Mouse (Mus musculus): ENCODE results near the gene Grm4. TPM values are rescaled to one million over a fixed set of nuclear protein-coding genes. Genes with fewer than 3 reads are reported as not detected.
"Not testable (repeated sequence)": the region's sequence is repeated elsewhere in the genome, so short reads cannot be mapped to it uniquely, and the experiment has no call there.

Gene Grm4
- polyA plus RNA-seq, 1 experiment from 2014 or later = 5.8 TPM

DNA sequence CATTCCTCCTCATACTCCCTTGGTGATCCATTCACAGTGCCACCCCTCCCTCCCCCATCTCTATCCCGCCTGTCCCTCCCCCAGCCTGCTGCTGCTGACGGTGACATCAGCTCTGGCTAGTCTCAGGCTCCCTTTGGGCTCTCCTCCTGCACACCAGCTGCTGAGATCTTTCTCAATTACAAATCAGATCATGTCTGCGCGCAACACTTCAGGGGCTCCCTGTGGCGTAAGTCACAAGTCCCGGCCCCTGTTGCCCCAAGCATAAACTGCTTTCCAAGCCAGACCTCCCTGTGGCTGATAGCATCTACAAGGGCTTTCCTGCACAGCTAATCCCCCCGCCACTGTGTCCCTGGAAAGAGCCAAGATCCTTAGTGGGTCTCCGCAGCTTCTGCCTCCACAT is 128.3 kb downstream of the Grm4 start:
- Histone ChIP-seq H3K27ac (peak overlapping the region; percentile 69; the same call in 1 of the 2 replicates), H3K36me3 (no peaks in the 10 kb centered on the region), H3K9ac (replicated peaks) (no peak overlapping the region), H3K4me3 (replicated peaks) (no peak overlapping the region), H3K9me3 (no peaks in the 10 kb centered on the region), H3K4me1 (replicated peaks) (peaks cover 57% of the 10 kb centered on the region), H3K27me3 (no peaks in the 10 kb centered on the region), H3K4me2 (replicated peaks) (no peak overlapping the region)
- WGBS = 22% methylated on average over 8 of the region's 8 CpGs
- peak; percentile 67 for ATAC-seq

DNA sequence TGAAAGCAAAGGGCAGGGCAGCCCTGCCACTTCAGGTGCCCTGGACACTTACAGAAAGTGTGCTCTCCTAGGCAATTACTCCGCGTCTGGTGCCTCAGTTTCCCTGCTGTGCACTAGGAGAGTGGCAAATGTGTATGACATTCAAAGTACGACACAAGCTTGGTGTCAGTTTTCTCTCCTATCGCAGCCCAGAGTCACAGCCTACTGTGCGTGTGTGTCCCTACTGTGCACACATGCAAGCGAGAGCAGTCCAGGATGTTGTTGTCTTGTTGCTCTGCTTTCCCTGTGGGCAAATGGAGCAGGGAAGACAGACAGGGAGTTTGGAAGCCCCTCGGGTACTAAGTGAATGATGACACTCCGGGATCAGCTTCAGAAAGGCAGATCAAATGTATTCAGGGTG is 131.2 kb downstream of the Grm4 start:
- Histone ChIP-seq H3K9ac (replicated peaks) (no peak overlapping the region), H3K9me3 (no peaks in the 10 kb centered on the region), H3K4me3 (replicated peaks) (no peak overlapping the region), H3K27me3 (no peaks in the 10 kb centered on the region), H3K27ac (peak overlapping the region; percentile 49), H3K4me1 (replicated peaks) (peaks cover 61% of the 10 kb centered on the region), H3K4me2 (replicated peaks) (no peak overlapping the region), H3K36me3 (no peaks in the 10 kb centered on the region)
- WGBS = 86% methylated on average over 8 of the region's 8 CpGs
- ATAC-seq = no peak

DNA sequence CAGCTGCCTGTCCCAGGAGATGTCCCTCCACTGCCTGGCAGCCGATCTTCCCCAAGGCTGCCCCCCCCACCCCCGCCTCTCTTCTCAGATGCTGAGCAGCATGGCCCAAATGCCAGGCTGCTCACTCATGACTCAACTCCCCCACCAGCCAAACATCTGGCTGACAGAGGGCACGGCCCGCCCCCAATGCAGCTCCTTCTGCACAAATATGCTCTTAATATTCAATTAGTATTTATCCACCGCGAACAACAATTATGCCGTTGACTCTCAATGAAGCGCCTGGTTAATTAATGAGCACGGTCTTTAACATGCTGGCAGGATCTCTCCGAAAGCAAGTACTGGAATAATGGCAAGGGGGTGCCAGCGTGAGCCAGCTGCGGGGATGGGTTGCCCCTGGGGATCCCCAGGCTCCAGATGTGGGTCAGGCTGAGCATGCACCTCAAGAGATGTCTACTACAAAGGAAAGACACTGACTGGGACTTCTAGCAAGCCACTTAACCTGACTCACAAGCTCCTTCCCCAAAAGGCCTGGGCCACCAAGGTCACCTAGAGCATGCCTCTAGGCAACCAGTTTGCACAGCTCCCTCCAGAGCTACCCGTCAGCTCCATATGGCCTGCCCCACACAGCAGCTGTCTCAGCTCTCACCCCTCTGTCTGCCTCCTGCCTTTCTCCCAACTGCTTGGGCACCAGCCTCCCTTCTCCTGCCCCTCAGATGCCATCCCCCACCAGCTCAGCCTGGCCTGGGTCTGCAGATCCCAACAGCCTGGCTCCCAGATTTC is 131.8 kb downstream of the Grm4 start:
- Histone ChIP-seq H3K27me3 (no peaks in the 10 kb centered on the region), H3K9me3 (no peaks in the 10 kb centered on the region), H3K36me3 (no peaks in the 10 kb centered on the region), H3K4me1 (replicated peaks) (peaks cover 62% of the 10 kb centered on the region), H3K27ac (peak overlapping the region; percentile 49), H3K4me3 (replicated peaks) (no peak overlapping the region), H3K4me2 (replicated peaks) (no peak overlapping the region), H3K9ac (replicated peaks) (no peak overlapping the region)
- ATAC-seq = no peak
- WGBS = 46% methylated on average over 13 of the region's 13 CpGs

DNA sequence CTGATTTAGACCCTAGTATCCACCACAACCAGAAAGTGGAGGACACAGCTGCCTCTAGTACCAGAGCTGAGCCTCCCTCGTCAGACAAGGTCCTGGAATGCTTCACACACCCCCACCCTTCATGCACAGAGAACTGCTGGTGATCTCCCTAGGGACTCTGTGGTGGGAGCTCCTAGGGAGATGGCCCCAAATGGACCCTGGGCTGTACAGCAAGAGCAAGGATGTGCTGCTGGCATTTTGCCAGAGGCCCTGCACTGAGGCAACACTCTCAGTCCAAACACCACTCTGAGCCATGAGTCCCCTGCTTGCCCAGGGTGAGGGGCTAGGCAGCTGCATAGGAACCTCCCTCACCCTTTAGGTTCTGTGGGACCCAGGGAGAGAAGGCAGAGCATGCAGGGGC is 134.8 kb downstream of the Grm4 start:
- H3K4me3 ChIP-seq (replicated peaks) = no peak overlapping the region
- H3K9me3 ChIP-seq = no peaks in the 10 kb centered on the region
- no peak overlapping the region for H3K27ac ChIP-seq
- H3K4me2 ChIP-seq (replicated peaks) = no peak overlapping the region
- 65% methylated on average over 1 of the region's 1 CpGs for WGBS
- no peak for ATAC-seq
- H3K4me1 ChIP-seq (replicated peaks) = peaks cover 38% of the 10 kb centered on the region
- no peaks in the 10 kb centered on the region for H3K36me3 ChIP-seq
- H3K27me3 ChIP-seq = no peaks in the 10 kb centered on the region
- no peak overlapping the region for H3K9ac ChIP-seq (replicated peaks)

DNA sequence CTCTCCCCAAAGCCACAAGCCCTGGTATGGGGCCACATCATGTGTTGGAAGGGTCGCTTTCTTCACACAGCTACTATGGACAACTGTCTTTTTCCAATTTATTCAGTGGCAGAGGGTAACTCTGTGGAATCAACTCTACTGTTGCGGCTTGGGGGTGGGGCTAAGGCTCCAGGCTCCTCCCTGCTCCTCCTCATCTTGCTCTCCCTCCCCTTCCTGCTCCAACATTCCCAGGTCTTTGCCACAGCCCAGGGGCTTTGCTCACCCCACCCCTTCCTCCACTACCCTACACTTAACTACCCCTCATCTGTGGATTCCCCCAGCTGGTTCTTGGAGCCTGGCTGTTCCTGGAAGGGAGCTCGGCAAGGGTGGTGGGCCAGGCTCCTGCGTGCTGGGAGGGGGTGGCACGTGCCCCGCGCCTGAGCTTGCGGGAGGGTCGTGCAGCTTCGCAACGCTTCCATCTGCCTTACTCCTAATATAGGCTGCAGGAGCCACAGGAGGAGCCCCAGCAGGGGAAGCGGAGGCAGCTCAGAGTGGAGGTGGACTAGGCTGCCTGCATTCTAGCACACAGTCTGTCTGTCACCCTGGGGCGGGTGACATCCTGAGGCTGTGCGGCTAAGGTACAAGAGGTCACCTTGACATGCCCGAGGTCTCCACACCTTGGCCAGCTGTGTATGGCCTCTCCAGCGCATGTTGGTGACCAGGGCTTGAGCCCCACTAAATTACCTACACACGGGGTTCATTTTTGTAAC is 135.5 kb downstream of the Grm4 start:
- WGBS = 44% methylated on average over 17 of the region's 17 CpGs
- no peaks in the 10 kb centered on the region for H3K9me3 ChIP-seq
- H3K36me3 ChIP-seq = no peaks in the 10 kb centered on the region
- H3K4me3 ChIP-seq (replicated peaks) = no peak overlapping the region
- H3K27me3 ChIP-seq = no peaks in the 10 kb centered on the region
- ATAC-seq = peak; percentile 45
- H3K9ac ChIP-seq (replicated peaks) = no peak overlapping the region; the same call in 1 of the 2 replicates
- peaks cover 38% of the 10 kb centered on the region for H3K4me1 ChIP-seq (replicated peaks)
- H3K27ac ChIP-seq = no peak overlapping the region
- no peak overlapping the region for H3K4me2 ChIP-seq (replicated peaks)

DNA sequence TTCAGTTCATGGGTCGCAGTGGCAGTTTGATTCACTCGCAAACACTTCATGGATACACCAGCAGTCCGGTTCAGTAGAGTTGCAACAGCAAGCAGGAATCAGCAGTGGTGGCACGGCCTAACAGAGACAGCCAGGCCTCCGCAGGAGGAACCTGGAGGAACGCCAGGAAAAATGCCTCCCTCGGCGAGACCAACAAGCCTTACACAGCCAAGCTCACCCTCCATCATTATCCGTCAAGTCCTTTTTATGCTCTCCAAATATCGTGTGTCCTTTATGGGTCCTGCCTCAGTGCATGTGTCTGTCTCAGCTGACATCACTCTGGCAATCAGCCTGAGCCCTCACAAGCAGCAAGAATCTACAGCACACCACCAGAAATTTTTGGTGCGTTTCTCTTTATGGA is 138.3 kb downstream of the Grm4 start:
- H3K27me3 ChIP-seq = no peaks in the 10 kb centered on the region
- 90% methylated on average over 11 of the region's 11 CpGs for WGBS
- H3K9me3 ChIP-seq = no peaks in the 10 kb centered on the region
- no peak for ATAC-seq
- no peak overlapping the region for H3K9ac ChIP-seq (replicated peaks)
- H3K4me1 ChIP-seq (replicated peaks) = peaks cover 28% of the 10 kb centered on the region
- H3K4me3 ChIP-seq (replicated peaks) = no peak overlapping the region
- no peak overlapping the region for H3K4me2 ChIP-seq (replicated peaks)
- H3K36me3 ChIP-seq = no peaks in the 10 kb centered on the region
- no peak overlapping the region for H3K27ac ChIP-seq

DNA sequence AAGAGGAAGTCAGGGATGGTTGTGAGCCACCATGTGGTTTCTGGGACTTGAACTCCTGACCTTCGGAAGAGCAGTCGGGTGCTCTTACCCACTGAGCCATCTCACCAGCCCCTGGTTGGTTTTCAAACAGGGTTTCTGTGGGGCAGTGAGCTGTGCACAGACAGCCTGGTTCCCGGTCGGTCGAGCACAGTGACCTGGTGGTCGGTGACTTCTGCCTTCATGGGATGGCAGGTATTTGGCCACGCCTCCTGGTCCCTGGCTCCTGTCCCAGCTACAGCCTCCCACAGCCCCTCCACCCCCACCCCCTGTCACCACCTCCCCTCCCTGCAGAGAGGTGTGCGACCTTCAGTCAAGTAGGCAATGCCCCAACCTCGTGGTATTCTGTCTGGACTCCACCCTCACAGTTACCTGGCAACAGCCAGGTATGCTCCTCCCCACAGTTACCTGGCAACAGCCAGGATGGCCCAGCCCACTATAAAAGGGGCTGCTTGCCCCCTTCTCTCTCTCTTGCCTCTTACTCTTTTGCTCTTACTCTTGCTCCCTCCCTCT is 140.2 kb downstream of the Grm4 start:
- not testable (repeated sequence) for H3K4me3 ChIP-seq (replicated peaks); H3K9ac ChIP-seq (replicated peaks); H3K27ac ChIP-seq; H3K4me2 ChIP-seq (replicated peaks); H3K9me3 ChIP-seq; H3K36me3 ChIP-seq; ATAC-seq; H3K27me3 ChIP-seq
- WGBS = 70% methylated on average over 9 of the region's 9 CpGs
- H3K4me1 ChIP-seq (replicated peaks) = peaks cover 22% of the 10 kb centered on the region

DNA sequence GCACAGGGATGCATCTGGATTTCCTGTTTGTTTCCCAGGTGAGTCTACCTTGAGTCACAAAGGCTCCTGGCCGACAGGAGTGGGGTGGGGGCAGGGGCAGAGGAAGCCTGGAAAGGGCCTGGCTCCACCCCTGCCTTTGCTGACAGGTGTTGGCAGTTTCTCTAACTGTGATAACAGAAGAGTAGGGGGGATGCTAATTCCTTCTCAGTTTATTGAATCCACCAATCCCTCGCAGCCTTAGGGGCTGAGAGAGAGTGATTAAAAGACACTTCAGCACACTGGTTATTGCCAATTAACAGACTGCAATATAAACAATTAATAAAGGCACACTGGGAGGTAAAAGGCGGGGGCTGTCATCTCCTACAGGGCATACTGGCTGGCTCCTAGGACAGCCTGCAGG is 142.2 kb downstream of the Grm4 start:
- no peaks in the 10 kb centered on the region for H3K36me3 ChIP-seq
- ATAC-seq = no peak
- no peak overlapping the region for H3K4me3 ChIP-seq (replicated peaks)
- H3K27me3 ChIP-seq = no peaks in the 10 kb centered on the region
- no peak overlapping the region for H3K4me2 ChIP-seq (replicated peaks)
- H3K27ac ChIP-seq = no peak overlapping the region
- H3K9ac ChIP-seq (replicated peaks) = no peak overlapping the region
- H3K4me1 ChIP-seq (replicated peaks) = 0 out of 2 replicates have a peak, but pooled peaks cover 9% of the 10 kb centered on the region
- WGBS = 44% methylated on average over 3 of the region's 3 CpGs
- H3K9me3 ChIP-seq = no peaks in the 10 kb centered on the region; the same call in 1 of the 2 replicates

DNA sequence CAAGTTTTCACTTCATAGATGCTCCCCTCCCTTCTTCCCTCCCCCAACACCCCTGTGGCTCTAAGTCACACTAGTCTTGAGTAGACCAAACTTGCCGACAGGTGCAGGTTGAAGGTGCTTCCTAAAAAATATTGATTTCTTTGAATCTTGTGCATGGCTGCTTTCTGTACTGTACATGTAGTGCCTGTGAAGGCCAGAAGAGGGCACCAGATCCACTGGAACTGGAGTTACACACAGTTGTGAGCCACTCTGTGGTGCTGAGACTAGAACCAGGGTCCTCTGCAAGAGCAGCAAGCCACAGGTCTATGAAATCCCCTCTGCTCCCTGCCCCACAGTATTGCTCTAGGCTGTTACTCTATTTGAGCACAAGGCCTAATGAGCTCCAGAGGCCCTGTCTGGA is 144.1 kb downstream of the Grm4 start:
- no peaks in the 10 kb centered on the region for H3K36me3 ChIP-seq
- H3K27me3 ChIP-seq = no peaks in the 10 kb centered on the region
- H3K9me3 ChIP-seq = no peaks in the 10 kb centered on the region; the same call in 1 of the 2 replicates
- peaks cover 20% of the 10 kb centered on the region for H3K4me1 ChIP-seq (replicated peaks)
- 100% methylated on average over 1 of the region's 1 CpGs for WGBS
- no peak overlapping the region for H3K4me2 ChIP-seq (replicated peaks)
- H3K9ac ChIP-seq (replicated peaks) = no peak overlapping the region
- ATAC-seq = no peak
- no peak overlapping the region for H3K4me3 ChIP-seq (replicated peaks)
- no peak overlapping the region for H3K27ac ChIP-seq

DNA sequence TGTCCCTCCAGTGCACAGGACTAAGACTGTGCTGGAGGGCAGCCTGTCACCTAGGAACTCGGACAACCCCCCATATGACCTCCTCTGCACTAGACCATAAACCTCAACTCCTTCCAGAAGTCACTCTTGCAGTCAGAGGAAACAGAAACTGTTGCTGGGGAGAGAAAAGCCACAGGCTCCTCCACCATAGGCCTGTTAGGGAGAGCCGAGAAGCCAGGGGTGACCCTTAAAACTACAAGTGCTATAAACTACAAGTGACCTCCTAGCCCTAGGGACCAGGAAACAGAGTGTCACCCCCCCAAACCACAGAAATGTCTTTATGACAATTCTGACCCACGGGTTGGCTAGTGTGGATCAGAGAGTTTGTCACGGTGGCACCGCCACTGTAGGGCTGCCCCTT is 145.7 kb downstream of the Grm4 start:
- no peak overlapping the region for H3K4me3 ChIP-seq (replicated peaks)
- 93% methylated on average over 5 of the region's 5 CpGs for WGBS
- no peaks in the 10 kb centered on the region for H3K36me3 ChIP-seq
- no peaks in the 10 kb centered on the region for H3K27me3 ChIP-seq
- H3K9ac ChIP-seq (replicated peaks) = no peak overlapping the region
- H3K27ac ChIP-seq = no peak overlapping the region
- H3K4me1 ChIP-seq (replicated peaks) = peaks cover 20% of the 10 kb centered on the region
- H3K4me2 ChIP-seq (replicated peaks) = no peak overlapping the region
- no peaks in the 10 kb centered on the region; the same call in 1 of the 2 replicates for H3K9me3 ChIP-seq
- ATAC-seq = no peak

All from midbrain, embryonic 13.5 days (tissue).